In the genomic region with DNA sequence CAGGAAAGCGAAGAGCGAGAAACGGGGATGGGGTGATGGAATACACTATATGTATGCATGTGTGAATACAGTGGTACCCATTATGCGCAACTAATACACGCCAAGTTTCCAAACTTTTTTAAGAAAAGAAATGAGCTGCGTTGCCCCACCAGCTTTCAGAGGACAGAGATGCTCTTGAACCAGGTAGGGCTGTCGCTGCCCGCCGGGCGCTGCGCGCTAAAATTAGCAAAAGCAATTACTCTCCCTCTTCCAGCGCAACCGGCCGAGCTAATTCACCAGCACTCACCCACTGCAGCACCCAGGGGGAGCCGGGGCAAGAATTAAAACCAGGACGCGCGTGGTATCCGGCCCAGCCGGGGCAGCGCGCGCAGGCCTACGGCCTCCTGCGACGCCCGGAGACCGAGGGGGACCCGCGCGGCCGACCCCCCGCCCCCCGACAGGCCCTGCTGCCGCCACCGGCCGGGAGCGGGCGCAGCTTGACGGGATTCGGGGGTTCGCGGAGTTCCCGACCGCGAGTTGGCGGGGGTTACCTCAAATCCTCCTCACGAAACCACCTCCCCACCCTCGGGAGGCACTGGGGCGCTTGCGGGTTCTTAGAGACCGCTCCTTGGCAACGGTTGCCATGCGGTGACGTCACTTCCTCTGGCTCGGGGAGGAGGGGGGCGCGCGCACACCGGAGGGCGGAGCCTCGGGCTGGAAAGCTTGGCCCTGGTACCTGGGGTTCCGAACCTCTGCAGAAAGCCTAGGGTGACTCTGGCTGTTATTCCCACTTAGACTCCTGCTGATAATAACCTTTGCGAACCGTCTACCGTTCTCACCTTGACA, we compare ENCODE assay signal across 8 mouse cellular contexts. TPM values are rescaled to one million over a fixed set of nuclear protein-coding genes. Genes with fewer than 3 reads are reported as not detected.
A peak's percentile ranks its signal among the peaks of the same experiment; 100 is the strongest.
DNase-seq lines count a peak whose midpoint lies in the region; ATAC-seq lines count a peak whose summit lies in the region.

TSS of gene Ift81 (minus strand) at position 611 of the 825 bp plus-strand sequence.

- peak; percentile 96 for DNase-seq in ZHBTc4 (ENCODE audit: low read depth, low spot score)
- peak; percentile 82 to 86 for DNase-seq in gastrocnemius, adult 8-10 months (ENCODE audit: low spot score in 2 of 2)
- peak; percentile 99 for DNase-seq in induced T-regulatory cell, adult 2 months (ENCODE audit: low read depth)
- peak; percentile 87 to 96 for DNase-seq in left cerebral cortex, adult 9 months (ENCODE audit: low spot score in 2 of 2)
- peak; percentile 99 for DNase-seq in right cerebral cortex, postnatal 14 days
- DNase-seq in urinary bladder, postnatal 36 days (ENCODE audit: low spot score in 2 of 2), result peak; percentile 89 to 92

- peak; percentile 96 for ATAC-seq in common myeloid progenitor, adult 5-6 weeks (replicated peaks; ENCODE audit: low read depth, poor library complexity, severe bottlenecking)
- peak; percentile 98 for ATAC-seq in megakaryocyte progenitor cell, adult 5-6 weeks (replicated peaks; ENCODE audit: poor library complexity)

RNA-seq across cellular contexts. Expression of gene Ift81, which starts in this region (rescaled TPM):
- total RNA-seq in common myeloid progenitor, adult 5-6 weeks (2017), result 6.1 and 19.6 TPM in 2 replicates
- total RNA-seq in gastrocnemius, adult 8-10 months (2022), result 1 to 10 TPM; 3.4 to 9.1 (median 5.9) TPM
- 2.7 and 4.5 TPM in 2 replicates for total RNA-seq in megakaryocyte progenitor cell, adult 5-6 weeks (2015)
- total RNA-seq in megakaryocyte progenitor cell, adult 5-6 weeks (2017), result 1.8 and 6.0 TPM in 2 replicates

Comparison
In these comparisons a context has a peak if more than half of its experiments do, and no peak if none do; other contexts are left out.
1. Peak in every context shown above with its lines: DNase-seq and ATAC-seq.